Mouse (Mus musculus): ENCODE measurements around the gene N4bp2l2. TPM values are rescaled to one million over a fixed set of nuclear protein-coding genes. Genes with fewer than 3 reads are reported as not detected.
A peak's percentile ranks its signal among the peaks of the same experiment; 100 is the strongest.

The N4bp2l2 gene
- total and polyA plus RNA-seq, 3 experiments, result 53.1 to 84.4 (median 80.0) TPM

DNA sequence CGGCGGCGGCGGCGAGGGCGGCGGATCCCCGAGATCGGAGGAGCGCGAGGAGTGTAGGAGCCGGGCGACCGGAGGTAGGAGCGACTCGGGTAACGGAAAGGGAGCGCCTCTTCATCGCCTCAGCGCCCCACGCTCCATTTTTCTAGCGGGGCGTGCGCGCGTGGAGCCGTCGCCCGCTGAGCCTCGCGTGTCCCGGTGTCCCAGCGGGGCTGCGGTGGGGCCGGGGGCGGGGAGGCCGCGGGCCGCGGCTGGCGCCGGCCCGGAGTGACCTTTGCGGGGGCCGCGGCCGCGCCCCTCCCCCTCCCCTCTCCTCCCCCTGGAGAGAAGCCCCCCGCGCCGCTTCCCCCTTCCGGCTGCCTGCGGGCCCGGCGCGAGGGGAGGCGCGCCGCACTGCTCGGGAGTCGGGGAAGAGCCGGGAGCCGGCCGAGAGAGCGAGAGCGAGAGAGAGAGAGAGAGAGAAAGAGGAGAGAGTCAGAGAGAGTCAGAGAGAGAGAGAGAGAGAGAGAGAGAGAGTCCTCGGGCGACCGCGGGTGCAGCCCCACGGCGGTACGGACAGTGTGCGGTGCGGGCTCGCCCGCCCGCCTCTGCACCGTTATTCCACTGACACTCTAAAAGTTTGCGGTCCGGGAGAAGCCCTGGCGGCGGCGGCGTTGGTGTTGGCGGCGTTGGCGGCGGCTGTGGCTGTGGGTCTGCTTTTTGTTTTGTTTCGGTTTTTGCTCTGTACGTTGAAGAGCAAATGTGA, 8.1 kb upstream of the N4bp2l2 start:
- Histone ChIP-seq H3K36me3 (replicated peaks in 1 of 2; ENCODE audit: control insufficient read depth in 1 of 2, insufficient read depth in 1 of 2, low read length in 1 of 2) (peaks cover 2 to 6% of the 10 kb centered on the region in 2 experiments), H3K27ac (ENCODE audit: insufficient read depth, low read depth) (0 out of 2 replicates have a peak overlapping the region, but pooled peaks have one; percentile 17), H3K9me3 (replicated peaks; ENCODE audit: low read length) (no peaks in the 10 kb centered on the region), H3K9ac (ENCODE audit: insufficient read depth, low read depth) (peak overlapping the region; percentile 95), H3K79me2 (replicated peaks; ENCODE audit: control insufficient read depth, extremely low read depth, insufficient read depth, poor library complexity, severe bottlenecking) (peaks cover 37% of the 10 kb centered on the region), H3K4me2 (ENCODE audit: insufficient read depth, low read depth, poor library complexity, severe bottlenecking) (peak overlapping the region; percentile 99), H3K27me3 (replicated peaks) (no peaks in the 10 kb centered on the region), H3K4me3 (replicated peaks in 1 of 3; ENCODE audit: low read depth in 2 of 3, low read length in 2 of 3, poor library complexity in 1 of 3) (peak overlapping the region; percentile 80 to 89 (median 85)), H3K4me1 (ENCODE audit: control insufficient read depth in 1 of 2, insufficient read depth in 2 of 2) (peaks cover 3 to 20% of the 10 kb centered on the region in 2 experiments; a peak in 2 of 4 replicates)
- in situ Hi-C loops (cut with MboI; ENCODE audit: low pct_ligation_motif_present, low pct_unique_long_range_greater_than_20kb, low sequenced_read_pairs) (no loop called here), dilution Hi-C loops (cut with MboI; ENCODE audit: extremely low pct_ligation_motif_present, extremely low pct_unique_long_range_greater_than_20kb, low sequenced_read_pairs) (no loop called here)
- no peak for TF ChIP-seq E2F4 (IDR thresholded peaks at IDR 0.05; ENCODE audit: insufficient replicate concordance, low read depth, low read length)
- TF ChIP-seq ZKSCAN1 (IDR thresholded peaks at IDR 0.05; ENCODE audit: borderline replicate concordance, low read depth, low read length), result no peak
- TF ChIP-seq IRF4 (IDR thresholded peaks at IDR 0.05; ENCODE audit: low read depth, low read length), result peak; percentile 27; the same call in 1 of the 2 replicates
- TF ChIP-seq POLR2A (IDR thresholded peaks at IDR 0.05; ENCODE audit: low read depth, low read length), result peak; percentile 45; the same call in 1 of the 2 replicates
- no peak for TF ChIP-seq TBP (conservative IDR thresholded peaks at IDR 0.05; ENCODE audit: low read depth, low read length)
- DNase-seq (ENCODE audit: extremely low read depth), result no peak

DNA sequence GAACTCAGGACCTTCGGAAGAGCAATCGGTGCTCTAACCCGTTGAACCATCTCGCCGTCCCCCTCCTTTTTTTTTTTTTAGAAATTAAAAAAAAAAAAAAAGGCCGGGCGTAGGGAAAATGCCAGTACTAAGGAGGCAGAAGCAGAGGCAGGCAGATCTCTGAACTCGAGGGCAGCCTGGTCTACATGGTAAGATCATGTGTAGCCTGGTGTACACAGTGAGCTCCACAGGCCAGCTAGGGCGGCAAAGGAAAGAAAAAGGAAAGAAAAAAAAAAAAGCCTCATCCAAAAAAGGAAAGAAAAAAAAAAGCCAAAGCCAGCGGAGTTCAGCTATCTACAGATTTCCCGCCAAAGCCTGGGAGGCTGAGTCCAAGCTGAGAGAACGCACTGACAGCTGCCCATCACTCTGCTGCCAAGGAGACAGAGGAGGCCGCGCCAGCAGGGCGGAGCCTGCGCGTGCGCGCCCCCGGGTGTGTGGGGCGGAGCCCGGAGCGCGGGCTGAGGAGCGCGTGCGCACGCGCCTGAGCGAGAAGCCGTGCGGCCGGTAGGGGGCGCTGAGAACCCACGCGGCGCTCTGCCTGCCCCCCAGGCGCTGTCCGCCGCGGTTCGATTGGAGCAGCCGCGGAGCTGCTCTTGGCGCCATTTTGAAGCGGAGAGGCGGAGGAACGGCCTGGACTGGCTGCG, 7.3 kb upstream of the N4bp2l2 start, which contains the start of gene Pds5b:
Pds5b (plus strand) TSS at position 587 of the 683 bp plus-strand sequence.
- Histone ChIP-seq H3K9ac (ENCODE audit: insufficient read depth, low read depth) (peak within 1 kb of the TSS; percentile 95), H3K9me3 (replicated peaks; ENCODE audit: low read length) (no peaks in the 10 kb centered on the region), H3K4me1 (ENCODE audit: control insufficient read depth in 1 of 2, insufficient read depth in 2 of 2) (peaks cover 0 to 20% of the 10 kb centered on the region in 2 experiments; a peak in 2 of 4 replicates), H3K4me2 (ENCODE audit: insufficient read depth, low read depth, poor library complexity, severe bottlenecking) (peak within 1 kb of the TSS; percentile 99), H3K27me3 (replicated peaks) (no peaks in the 10 kb centered on the region), H3K27ac (ENCODE audit: insufficient read depth, low read depth) (0 out of 2 replicates have a peak within 1 kb of the TSS, but pooled peaks have one; percentile 17), H3K4me3 (replicated peaks in 1 of 3; ENCODE audit: low read depth in 2 of 3, low read length in 2 of 3, poor library complexity in 1 of 3) (peak within 1 kb of the TSS; percentile 80 to 89 (median 85)), H3K79me2 (replicated peaks; ENCODE audit: control insufficient read depth, extremely low read depth, insufficient read depth, poor library complexity, severe bottlenecking) (peaks cover 33% of the 10 kb centered on the region), H3K36me3 (replicated peaks in 1 of 2; ENCODE audit: control insufficient read depth in 1 of 2, insufficient read depth in 1 of 2, low read length in 1 of 2) (peaks cover 0 to 2% of the 10 kb centered on the region in 2 experiments)
- TF ChIP-seq RAD21 (IDR thresholded peaks at IDR 0.05; ENCODE audit: low read depth, low read length) (peak; percentile 88), E2F4 (IDR thresholded peaks at IDR 0.05; ENCODE audit: insufficient replicate concordance, low read depth, low read length) (peak; percentile 97), ZNF384 (IDR thresholded peaks at IDR 0.05; ENCODE audit: low read depth, low read length) (peak; percentile 78), CTCF (conservative IDR thresholded peaks at IDR 0.05 in 1 of 2, IDR thresholded peaks at IDR 0.05 in 1 of 2; ENCODE audit: low read depth in 2 of 2, low read length in 2 of 2) (peak in 1 of 2 experiments; percentile 96; a peak in 3 of 4 replicates), MAZ (IDR thresholded peaks at IDR 0.05; ENCODE audit: low read depth, low read length) (peak; percentile 43; the same call in 1 of the 2 replicates), NRF1 (IDR thresholded peaks at IDR 0.05; ENCODE audit: low read depth, low read length) (peak; percentile 97), JUN (IDR thresholded peaks at IDR 0.05; ENCODE audit: insufficient read depth, low read depth, low read length) (no peak), SMC3 (IDR thresholded peaks at IDR 0.05; ENCODE audit: low read depth, low read length) (peak; percentile 64), RCOR1 (conservative IDR thresholded peaks at IDR 0.05; ENCODE audit: low read depth, low read length) (no peak), MXI1 (IDR thresholded peaks at IDR 0.05; ENCODE audit: low read depth, low read length) (peak; percentile 82; the same call in 1 of the 2 replicates), POLR2AphosphoS2 (IDR thresholded peaks at IDR 0.05; ENCODE audit: low read depth, low read length) (no peak), MEF2A (IDR thresholded peaks at IDR 0.05; ENCODE audit: borderline replicate concordance, low read depth, low read length) (peak; percentile 63), TCF12 (IDR thresholded peaks at IDR 0.05; ENCODE audit: low read depth, low read length) (peak; percentile 71), ELF1 (IDR thresholded peaks at IDR 0.05; ENCODE audit: low read depth, low read length) (peak; percentile 55), BHLHE40 (IDR thresholded peaks at IDR 0.05; ENCODE audit: low read depth, low read length) (peak; percentile 59; the same call in 1 of the 2 replicates), MAX (IDR thresholded peaks at IDR 0.05; ENCODE audit: low read length) (peak; percentile 86; the same call in 1 of the 2 replicates), HCFC1 (IDR thresholded peaks at IDR 0.05; ENCODE audit: low read depth, low read length) (peak; percentile 63), GABPA (IDR thresholded peaks at IDR 0.05; ENCODE audit: insufficient replicate concordance, low read depth, low read length) (no peak), POLR2A (IDR thresholded peaks at IDR 0.05; ENCODE audit: low read depth, low read length) (no peak; the same call in 1 of the 2 replicates), IRF4 (IDR thresholded peaks at IDR 0.05; ENCODE audit: low read depth, low read length) (peak; percentile 64), MYC (IDR thresholded peaks at IDR 0.05; ENCODE audit: low read depth, low read length) (peak; percentile 77; the same call in 1 of the 2 replicates), KAT2A (IDR thresholded peaks at IDR 0.05; ENCODE audit: insufficient replicate concordance, low read length) (0 out of 2 replicates have a peak, but pooled peaks have one; percentile 48), NELFE (IDR thresholded peaks at IDR 0.05; ENCODE audit: low read depth, low read length) (peak; percentile 70)
- peak; percentile 91 for DNase-seq (ENCODE audit: extremely low read depth)
- in situ Hi-C loops (cut with MboI; ENCODE audit: low pct_ligation_motif_present, low pct_unique_long_range_greater_than_20kb, low sequenced_read_pairs) (no loop called here), dilution Hi-C loops (cut with MboI; ENCODE audit: extremely low pct_ligation_motif_present, extremely low pct_unique_long_range_greater_than_20kb, low sequenced_read_pairs) (no loop called here)
